Mouse (Mus musculus): ENCODE results near the gene Chil1. TPM values are rescaled to one million over a fixed set of nuclear protein-coding genes. Genes with fewer than 3 reads are reported as not detected.

Chil1 gene
- polyA plus RNA-seq (2012; rRNA removed) = 0.56 TPM in 2 replicates

- Histone ChIP-seq H3K4me3 (ENCODE audit: insufficient read depth, low read depth, low read length) (no peak within 1 kb of the TSS), H3K27me3 (replicated peaks; ENCODE audit: control insufficient read depth, insufficient read depth, low read length) (no peaks in the 10 kb centered on the region), H3K4me1 (ENCODE audit: control insufficient read depth, insufficient read depth, low read length) (no peaks in the 10 kb centered on the region), H3K27ac (ENCODE audit: insufficient read depth, low read depth, low read length) (no peak within 1 kb of the TSS), H3K36me3 (ENCODE audit: control insufficient read depth, insufficient read depth, low read length) (no peaks in the 10 kb centered on the region)
- TF ChIP-seq POLR2A (IDR thresholded peaks at IDR 0.05; ENCODE audit: low read depth, low read length) = no peak
- TF ChIP-seq CTCF (conservative IDR thresholded peaks at IDR 0.05; ENCODE audit: insufficient read depth, insufficient read length, low read depth, low read length) = no peak
- WGBS = 83% methylated on average over 4 of the region's 4 CpGs
- DNase-seq = no peak
Observed at GRCm38 (mm10) chr1:134182025-134182424, at the start of gene Chil1. Gene Chil1, plus strand, starts transcription at chr1:134182176.

- DNase-seq = peak; percentile 79
- 26% methylated on average over 11 of the region's 11 CpGs for WGBS
- no peaks in the 10 kb centered on the region for H3K27me3 ChIP-seq (replicated peaks; ENCODE audit: control insufficient read depth, insufficient read depth, low read length)
- no peak overlapping the region for H3K4me3 ChIP-seq (ENCODE audit: insufficient read depth, low read depth, low read length)
- no peak overlapping the region for H3K27ac ChIP-seq (ENCODE audit: insufficient read depth, low read depth, low read length)
- no peak for TF ChIP-seq CTCF (conservative IDR thresholded peaks at IDR 0.05; ENCODE audit: insufficient read depth, insufficient read length, low read depth, low read length)
- TF ChIP-seq POLR2A (IDR thresholded peaks at IDR 0.05; ENCODE audit: low read depth, low read length) = no peak
- no peaks in the 10 kb centered on the region for H3K36me3 ChIP-seq (ENCODE audit: control insufficient read depth, insufficient read depth, low read length)
- H3K4me1 ChIP-seq (ENCODE audit: control insufficient read depth, insufficient read depth, low read length) = peaks cover 5% of the 10 kb centered on the region; the same call in 1 of the 2 replicates
Observed at GRCm38 (mm10) chr1:134133316-134133715, 48.7 kb upstream of the Chil1 start.

GRCm38 (mm10) chr1:134136351-134136750 lies 45.6 kb upstream of the Chil1 start:
- no peaks in the 10 kb centered on the region for H3K36me3 ChIP-seq (ENCODE audit: control insufficient read depth, insufficient read depth, low read length)
- no peak overlapping the region for H3K27ac ChIP-seq (ENCODE audit: insufficient read depth, low read depth, low read length)
- no peak for DNase-seq
- H3K4me1 ChIP-seq (ENCODE audit: control insufficient read depth, insufficient read depth, low read length) = peaks cover 5% of the 10 kb centered on the region; the same call in 1 of the 2 replicates
- H3K4me3 ChIP-seq (ENCODE audit: insufficient read depth, low read depth, low read length) = no peak overlapping the region
- 67% methylated on average over 3 of the region's 3 CpGs for WGBS
- no peaks in the 10 kb centered on the region for H3K27me3 ChIP-seq (replicated peaks; ENCODE audit: control insufficient read depth, insufficient read depth, low read length)
- TF ChIP-seq POLR2A (IDR thresholded peaks at IDR 0.05; ENCODE audit: low read depth, low read length) = no peak
- TF ChIP-seq CTCF (conservative IDR thresholded peaks at IDR 0.05; ENCODE audit: insufficient read depth, insufficient read length, low read depth, low read length) = no peak

GRCm38 (mm10) chr1:134138424-134138823 lies 43.6 kb upstream of the Chil1 start:
- no peak for DNase-seq
- WGBS = 81% methylated on average over 9 of the region's 9 CpGs
- H3K4me1 ChIP-seq (ENCODE audit: control insufficient read depth, insufficient read depth, low read length) = no peaks in the 10 kb centered on the region
- no peak for TF ChIP-seq POLR2A (IDR thresholded peaks at IDR 0.05; ENCODE audit: low read depth, low read length)
- TF ChIP-seq CTCF (conservative IDR thresholded peaks at IDR 0.05; ENCODE audit: insufficient read depth, insufficient read length, low read depth, low read length) = no peak
- H3K27ac ChIP-seq (ENCODE audit: insufficient read depth, low read depth, low read length) = no peak overlapping the region
- H3K36me3 ChIP-seq (ENCODE audit: control insufficient read depth, insufficient read depth, low read length) = no peaks in the 10 kb centered on the region
- no peaks in the 10 kb centered on the region for H3K27me3 ChIP-seq (replicated peaks; ENCODE audit: control insufficient read depth, insufficient read depth, low read length)
- H3K4me3 ChIP-seq (ENCODE audit: insufficient read depth, low read depth, low read length) = no peak overlapping the region

GRCm38 (mm10) chr1:134142363-134142794 lies 39.6 kb upstream of the Chil1 start:
- no peak for TF ChIP-seq CTCF (conservative IDR thresholded peaks at IDR 0.05; ENCODE audit: insufficient read depth, insufficient read length, low read depth, low read length)
- no peak for TF ChIP-seq POLR2A (IDR thresholded peaks at IDR 0.05; ENCODE audit: low read depth, low read length)
- DNase-seq = no peak
- H3K36me3 ChIP-seq (ENCODE audit: control insufficient read depth, insufficient read depth, low read length) = no peaks in the 10 kb centered on the region

GRCm38 (mm10) chr1:134146066-134146465 lies 35.9 kb upstream of the Chil1 start:
- 87% methylated on average over 8 of the region's 8 CpGs for WGBS
- Histone ChIP-seq H3K4me1 (ENCODE audit: control insufficient read depth, insufficient read depth, low read length) (no peaks in the 10 kb centered on the region), H3K36me3 (ENCODE audit: control insufficient read depth, insufficient read depth, low read length) (no peaks in the 10 kb centered on the region), H3K27ac (ENCODE audit: insufficient read depth, low read depth, low read length) (no peak overlapping the region), H3K27me3 (replicated peaks; ENCODE audit: control insufficient read depth, insufficient read depth, low read length) (no peaks in the 10 kb centered on the region), H3K4me3 (ENCODE audit: insufficient read depth, low read depth, low read length) (no peak overlapping the region)
- TF ChIP-seq CTCF (conservative IDR thresholded peaks at IDR 0.05; ENCODE audit: insufficient read depth, insufficient read length, low read depth, low read length) (no peak), POLR2A (IDR thresholded peaks at IDR 0.05; ENCODE audit: low read depth, low read length) (no peak)
- DNase-seq = no peak

More at GRCm38 (mm10) chr1:134142363-134142794, 39.6 kb upstream of the Chil1 start:
- Histone ChIP-seq H3K4me1 (ENCODE audit: control insufficient read depth, insufficient read depth, low read length) (no peaks in the 10 kb centered on the region), H3K27ac (ENCODE audit: insufficient read depth, low read depth, low read length) (no peak overlapping the region), H3K4me3 (ENCODE audit: insufficient read depth, low read depth, low read length) (no peak overlapping the region), H3K27me3 (replicated peaks; ENCODE audit: control insufficient read depth, insufficient read depth, low read length) (no peaks in the 10 kb centered on the region)
- 57% methylated on average over 4 of the region's 4 CpGs for WGBS

- H3K4me3 ChIP-seq (ENCODE audit: insufficient read depth, low read depth, low read length) = no peak overlapping the region
- WGBS = 36% methylated on average over 8 of the region's 8 CpGs
Observed at GRCm38 (mm10) chr1:134150076-134150475, 31.9 kb upstream of the Chil1 start.

More at GRCm38 (mm10) chr1:134150076-134150475, 31.9 kb upstream of the Chil1 start:
- H3K27ac ChIP-seq (ENCODE audit: insufficient read depth, low read depth, low read length) = no peak overlapping the region
- TF ChIP-seq POLR2A (IDR thresholded peaks at IDR 0.05; ENCODE audit: low read depth, low read length) (no peak), CTCF (conservative IDR thresholded peaks at IDR 0.05; ENCODE audit: insufficient read depth, insufficient read length, low read depth, low read length) (no peak)
- no peaks in the 10 kb centered on the region for H3K27me3 ChIP-seq (replicated peaks; ENCODE audit: control insufficient read depth, insufficient read depth, low read length)
- no peak for DNase-seq
- no peaks in the 10 kb centered on the region for H3K36me3 ChIP-seq (ENCODE audit: control insufficient read depth, insufficient read depth, low read length)
- H3K4me1 ChIP-seq (ENCODE audit: control insufficient read depth, insufficient read depth, low read length) = no peaks in the 10 kb centered on the region
